Mouse (Mus musculus) embryonic facial prominence, embryonic 11.5 days (tissue): ENCODE measurements around the gene Prame. TPM values are rescaled to one million over a fixed set of nuclear protein-coding genes. Genes with fewer than 3 reads are reported as not detected.
A peak's percentile ranks its signal among the peaks of the same experiment; 100 is the strongest.
"Not testable (repeated sequence)": the region's sequence is repeated elsewhere in the genome, so short reads cannot be mapped to it uniquely, and the experiment has no call there.

Source experiments
- ATAC-seq: fragments of 200-750 bp; cut with Nextera tagmentation; replicated peaks from 2 replicates; pipeline ENCODE4 v1.8.0; 2017; ENCODE audit warnings: low read depth; ENCODE audit not compliant: insufficient number of reproducible peaks, low FRiP score, low TSS enrichment
- DNase-seq: peaks from one replicate; pipeline ENCODE4 v3.0.0-alpha.2; 2015; ENCODE audit warnings: low spot score
- H3K27ac ChIP-seq: fragments of 300-500 bp; sonication (generic); replicated peaks from 2 replicates; pipeline ENCODE4 v1.5.1; 2014; ENCODE audit warnings: mild to moderate bottlenecking, low read depth, low read length, control low read depth
- H3K27me3 ChIP-seq: fragments of 300-500 bp; sonication (generic); 2 replicates; pipeline ENCODE4 v1.6.1; 2014; ENCODE audit warnings: mild to moderate bottlenecking, low read length, moderate library complexity, mixed read lengths; ENCODE audit not compliant: control insufficient read depth, insufficient read depth
- H3K36me3 ChIP-seq: fragments of 300-500 bp; sonication (generic); replicated peaks from 2 replicates; pipeline ENCODE4 v1.6.1; 2014; ENCODE audit warnings: low read depth, mild to moderate bottlenecking, low read length, moderate library complexity, mixed read lengths; ENCODE audit not compliant: control insufficient read depth, insufficient read depth
- H3K4me1 ChIP-seq: fragments of 300-500 bp; sonication (generic); 2 replicates; pipeline ENCODE4 v1.6.1; 2014; ENCODE audit warnings: low read length, mixed read lengths; ENCODE audit not compliant: control insufficient read depth, insufficient read depth
- H3K4me2 ChIP-seq: fragments of 300-500 bp; sonication (generic); 2 replicates; pipeline ENCODE4 v1.6.1; 2014; ENCODE audit warnings: low read depth, mild to moderate bottlenecking, control low read depth, low read length, moderate library complexity
- H3K4me3 ChIP-seq: fragments of 300-500 bp; sonication (generic); 2 replicates; pipeline ENCODE4 v1.5.1; 2014; ENCODE audit warnings: low read depth, low read length, control low read depth
- H3K9ac ChIP-seq: fragments of 300-500 bp; sonication (generic); replicated peaks from 2 replicates; pipeline ENCODE4 v1.6.1; 2014; ENCODE audit warnings: mild to moderate bottlenecking, control low read depth, low read length
- H3K9me3 ChIP-seq: fragments of 300-500 bp; sonication (generic); replicated peaks from 2 replicates; pipeline ENCODE4 v1.6.1; 2016; ENCODE audit warnings: mild to moderate bottlenecking, low read length, inconsistent platforms, mixed read lengths; ENCODE audit not compliant: control insufficient read depth
- WGBS: fragments of 180-500 bp; shearing (Covaris S2); extraction: QIAGEN DNeasy Blood & Tissue Kit; methylation state at CpG from one replicate; pipeline ENCODE4 v1.1.7; 2014; 5-methylcytosine and 5-hydroxymethylcytosine counted together
- polyA plus RNA-seq: library from polyadenylated mRNA; unstranded; fragments of >200 nt; fragmentation: Nextera tagmentation; extraction: Ambion mirVana; gene quantifications from 2 replicates; pipeline ENCODE4 v1.2.1, GENCODE M21; 2014

Prame gene
- polyA plus RNA-seq, 1 experiment from 2014 or later, result not detected

DNA sequence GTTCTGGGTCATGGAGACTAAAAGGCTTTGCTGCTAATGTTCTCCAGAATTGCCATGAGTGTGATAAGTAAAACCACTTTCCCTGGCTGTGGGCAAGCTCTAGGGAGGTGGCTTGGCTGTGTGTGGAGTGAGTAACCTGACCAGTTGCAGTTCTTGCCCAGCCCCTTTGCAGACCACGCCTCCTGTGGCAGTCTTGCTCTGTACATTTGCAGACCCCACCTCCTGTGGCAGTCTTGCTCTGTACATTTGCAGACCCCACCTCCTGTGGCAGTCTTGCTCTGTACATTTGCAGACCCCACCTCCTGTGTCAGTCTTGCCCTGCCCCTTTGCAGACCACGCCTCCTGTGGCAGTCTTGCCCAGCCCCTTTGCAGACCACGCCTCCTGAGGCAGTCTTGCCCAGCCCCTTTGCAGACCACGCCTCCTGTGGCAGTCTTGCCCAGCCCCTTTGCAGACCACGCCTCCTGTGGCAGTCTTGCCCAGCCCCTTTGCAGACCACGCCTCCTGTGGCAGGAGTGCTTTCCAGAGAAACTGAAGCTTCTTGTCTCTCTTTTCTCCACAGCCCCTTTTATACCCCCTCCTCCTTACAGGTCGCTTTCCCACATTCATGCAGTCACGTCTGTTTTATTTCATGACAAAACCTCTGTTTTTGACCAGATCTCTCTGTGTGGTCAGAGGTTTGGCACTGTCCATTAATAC is 53.1 kb downstream of the Prame start:
- not testable (repeated sequence) for H3K4me2 ChIP-seq, H3K27me3 ChIP-seq, H3K4me3 ChIP-seq, H3K4me1 ChIP-seq, H3K36me3 ChIP-seq, H3K9ac ChIP-seq, H3K9me3 ChIP-seq, H3K27ac ChIP-seq
- ATAC-seq, result peak; percentile 85
- peak; percentile 12 for DNase-seq
- 14% methylated on average over 8 of the region's 8 CpGs for WGBS

DNA sequence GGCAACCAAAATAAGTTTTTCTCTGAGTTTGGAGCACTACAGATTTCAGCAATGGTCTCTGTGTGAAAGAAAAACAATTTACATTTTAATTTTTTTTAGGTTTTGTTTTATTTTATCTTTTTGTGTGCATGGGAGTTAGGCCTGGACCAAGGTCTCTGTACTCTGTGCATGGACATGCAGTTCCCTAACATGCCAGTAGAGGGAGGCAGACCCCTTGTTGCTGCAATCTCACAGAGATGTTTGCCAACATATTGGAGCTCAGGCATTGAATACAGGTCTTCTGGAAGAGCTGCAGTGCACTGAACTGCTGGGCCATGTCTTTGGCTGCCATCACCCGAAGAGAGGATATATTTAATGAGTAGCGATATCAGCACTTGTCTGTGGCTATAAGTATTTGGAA is 58.0 kb downstream of the Prame start:
- peak; percentile 72 for DNase-seq
- not testable (repeated sequence) for H3K9ac ChIP-seq, H3K27ac ChIP-seq, H3K27me3 ChIP-seq, H3K4me1 ChIP-seq, H3K4me2 ChIP-seq, H3K4me3 ChIP-seq, H3K36me3 ChIP-seq, H3K9me3 ChIP-seq
- WGBS, result 0% methylated on average over 1 of the region's 2 CpGs
- ATAC-seq, result 0 out of 2 replicates have a peak, but pooled peaks have one; percentile 39

DNA sequence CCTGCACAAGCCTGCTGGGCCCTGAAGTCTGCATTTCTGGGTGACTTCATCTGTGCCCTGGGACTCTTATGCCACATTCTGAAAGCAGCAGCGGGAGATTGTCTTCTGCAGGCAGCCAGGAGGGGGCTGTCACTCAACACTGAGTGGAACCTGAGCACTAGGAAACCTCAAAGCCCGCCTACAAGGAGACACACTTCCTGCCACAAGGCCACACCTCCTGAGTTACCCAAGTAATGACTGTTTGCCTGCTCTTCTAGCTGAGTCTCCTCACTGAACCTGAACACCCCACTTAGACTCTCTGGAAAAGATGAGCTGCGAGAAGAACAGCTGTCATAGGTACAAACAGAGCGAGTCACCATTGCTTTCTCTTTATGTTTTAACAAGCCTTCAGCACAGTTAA is 62.6 kb downstream of the Prame start:
- not testable (repeated sequence) for ATAC-seq

More for the DNA sequence above, 62.6 kb downstream of the Prame start:
- not testable (repeated sequence) for H3K4me1 ChIP-seq, H3K27me3 ChIP-seq, DNase-seq, H3K9ac ChIP-seq, H3K36me3 ChIP-seq, H3K4me2 ChIP-seq, H3K9me3 ChIP-seq, H3K4me3 ChIP-seq, H3K27ac ChIP-seq
- 67% methylated on average over 4 of the region's 4 CpGs for WGBS

Other genes with a start within 250 kb of the Prame start
- gene Gm7903, start 193.9 kb downstream of the Prame start, polyA plus RNA-seq, result not detected in 2 replicates
- 0.06 TPM in 1 of 2 replicates, not detected in the other for gene AV320801, start 133.1 kb downstream of the Prame start, polyA plus RNA-seq
- 0.08 TPM in 1 of 2 replicates, not detected in the other for gene Nxf7, start 28.9 kb downstream of the Prame start, polyA plus RNA-seq
- gene Tcp11x2, start 66.1 kb upstream of the Prame start, polyA plus RNA-seq, result not detected in 2 replicates
- gene Tmsb15a, start 97.6 kb upstream of the Prame start, polyA plus RNA-seq, result not detected in 2 replicates
- 11.3 and 11.6 TPM in 2 replicates for gene Armcx5, start 115.0 kb upstream of the Prame start, polyA plus RNA-seq
- 64.6 and 64.7 TPM in 2 replicates for gene Gprasp1, start 115.0 kb upstream of the Prame start, polyA plus RNA-seq
- 72.9 and 79.5 TPM in 2 replicates for gene Bhlhb9, start 169.9 kb upstream of the Prame start, polyA plus RNA-seq
- 35.2 and 35.4 TPM in 2 replicates for gene Gprasp2, start 211.3 kb upstream of the Prame start, polyA plus RNA-seq